ENCODE assay signal across 8 mouse cellular contexts in the genomic region with DNA sequence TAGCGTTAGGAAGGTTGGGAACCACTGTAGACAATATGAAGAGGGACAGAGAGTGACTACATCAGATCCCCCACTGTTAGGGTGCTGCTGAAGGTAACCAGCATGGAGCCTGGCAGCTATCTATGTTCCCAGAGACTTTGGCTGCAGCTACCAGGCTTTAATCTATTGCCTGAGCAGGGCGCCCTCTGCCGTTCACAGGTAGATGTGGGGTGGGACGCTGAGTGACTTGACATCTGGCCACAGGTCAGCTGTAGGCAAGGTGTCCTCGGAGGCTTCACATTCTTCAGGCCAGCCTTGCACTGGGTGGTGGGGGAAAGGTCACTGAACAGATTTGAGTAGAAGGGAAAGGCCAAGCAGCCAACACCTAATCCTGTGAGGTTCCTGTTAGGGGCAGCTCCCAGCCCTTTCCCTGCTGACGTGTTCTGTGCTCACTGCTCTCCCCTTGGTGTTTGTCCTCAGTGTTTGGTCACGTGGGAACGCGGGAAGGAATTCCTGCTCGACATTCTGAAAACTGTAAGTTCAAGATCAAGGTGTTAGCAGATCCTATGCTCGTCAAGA. TPM values are rescaled to one million over a fixed set of nuclear protein-coding genes. Genes with fewer than 3 reads are reported as not detected.
DNase-seq lines count a peak whose midpoint lies in the region; ATAC-seq and TF ChIP-seq lines count a peak whose summit lies in the region.

No protein-coding gene starts in this region.

- no peaks in the 10 kb centered on the region for H3K9me3 ChIP-seq in kidney, embryonic 14.5 days (ENCODE audit: control insufficient read depth, low read length)
- no peaks in the 10 kb centered on the region for H3K9me3 ChIP-seq in limb, embryonic 11.5 days (ENCODE audit: control insufficient read depth, low read length)

- H3K36me3 ChIP-seq in kidney, embryonic 14.5 days (ENCODE audit: control insufficient read depth, insufficient read depth, low read length), result no peaks in the 10 kb centered on the region
- no peaks in the 10 kb centered on the region for H3K36me3 ChIP-seq in limb, embryonic 11.5 days (ENCODE audit: control insufficient read depth, insufficient read depth, low read length)

- no peaks in the 10 kb centered on the region for H3K4me1 ChIP-seq in kidney, embryonic 14.5 days (ENCODE audit: control insufficient read depth, insufficient read depth, low read length)
- H3K4me1 ChIP-seq in embryonic fibroblast, embryonic 13.5 days (ENCODE audit: control insufficient read depth, insufficient read depth, low read length), result no peaks in the 10 kb centered on the region
- H3K4me1 ChIP-seq in limb, embryonic 11.5 days (ENCODE audit: control insufficient read depth, insufficient read depth, low read length), result no peaks in the 10 kb centered on the region

- ATAC-seq in kidney, embryonic 14.5 days (ENCODE audit: low FRiP score, low TSS enrichment), result no peak; the same call in 1 of the 2 replicates
- no peak for ATAC-seq in limb, embryonic 11.5 days (ENCODE audit: insufficient number of reproducible peaks, low FRiP score, low TSS enrichment, low read depth)

- H3K27me3 ChIP-seq in kidney, embryonic 14.5 days (ENCODE audit: control insufficient read depth, insufficient read depth, low read length), result peaks cover 15% of the 10 kb centered on the region
- H3K27me3 ChIP-seq in limb, embryonic 11.5 days (ENCODE audit: control insufficient read depth, insufficient read depth, low read length), result peaks cover 34% of the 10 kb centered on the region

- H3K4me3 ChIP-seq in kidney, embryonic 14.5 days (ENCODE audit: low read length), result no peak overlapping the region
- no peak overlapping the region for H3K4me3 ChIP-seq in embryonic fibroblast, embryonic 13.5 days (ENCODE audit: insufficient read depth, low read length)
- no peak overlapping the region for H3K4me3 ChIP-seq in limb, embryonic 11.5 days (ENCODE audit: low read depth, low read length)

- DNase-seq in kidney, adult 11 months, result peak; percentile 67
- peak; percentile 45 to 54 for DNase-seq in adrenal gland, postnatal 4 days (ENCODE audit: low spot score in 2 of 2)
- DNase-seq in kidney, adult 8-10 months, result peak; percentile 59 to 81
- peak; percentile 83 for DNase-seq in limb, embryonic 11.5 days (ENCODE audit: low spot score)
- peak; percentile 84 for DNase-seq in retina, embryonic 14.5 days (ENCODE audit: low spot score)
- DNase-seq in urinary bladder, postnatal 10 days (ENCODE audit: low spot score), result peak; percentile 32

- 22% methylated on average over 11 of the region's 11 CpGs for WGBS in kidney, embryonic 14.5 days
- 20% methylated on average over 11 of the region's 11 CpGs for WGBS in limb, embryonic 11.5 days

- no peak overlapping the region for H3K27ac ChIP-seq in kidney, embryonic 14.5 days (ENCODE audit: low read depth, low read length)
- no peak overlapping the region for H3K27ac ChIP-seq in embryonic fibroblast, embryonic 13.5 days (ENCODE audit: insufficient read depth, low read length)
- no peak overlapping the region for H3K27ac ChIP-seq in limb, embryonic 11.5 days (replicated peaks; ENCODE audit: low read depth, low read length)

- no peak overlapping the region for H3K4me2 ChIP-seq in kidney, embryonic 14.5 days (replicated peaks; ENCODE audit: low read depth, low read length)
- no peak overlapping the region for H3K4me2 ChIP-seq in limb, embryonic 11.5 days (ENCODE audit: low read depth, severe bottlenecking)

- no peak for TF ChIP-seq POLR2A in embryonic fibroblast, embryonic 13.5 days (IDR thresholded peaks at IDR 0.05; ENCODE audit: low read depth, low read length)

- no peak overlapping the region for H3K9ac ChIP-seq in kidney, embryonic 14.5 days (ENCODE audit: low read depth, low read length)
- H3K9ac ChIP-seq in limb, embryonic 11.5 days (ENCODE audit: low read length), result no peak overlapping the region

- TF ChIP-seq CTCF in embryonic fibroblast, embryonic 13.5 days (IDR thresholded peaks at IDR 0.05; ENCODE audit: borderline replicate concordance, insufficient read depth, low read length), result peak; percentile 77

RNA-seq across cellular contexts. Expression of a gene that starts 11.3 kb away (rescaled TPM):
- 0.69 and 0.97 TPM in 2 replicates for polyA plus RNA-seq in kidney, embryonic 14.5 days (2014; fragmentation: Nextera tagmentation; extraction: Ambion mirVana)
- total RNA-seq in adrenal gland, postnatal 4 days (2021), result not detected
- polyA plus RNA-seq in embryonic fibroblast, embryonic 13.5 days (2011; ENCODE audit: insufficient read length, low read depth, missing spikeins), result not detected in 2 replicates
- polyA plus RNA-seq in limb, embryonic 11.5 days (2014; fragmentation: Nextera tagmentation; extraction: Ambion mirVana), result not detected in 2 replicates

Comparison
In these comparisons a context has a peak if more than half of its experiments do, and no peak if none do; other contexts are left out.
1. DNase-seq: peak in every context shown above with its lines; median percentile 84 in retina, embryonic 14.5 days; 83 in limb, embryonic 11.5 days; 70 in kidney, adult 8-10 months; 67 in kidney, adult 11 months; 50 in adrenal gland, postnatal 4 days; 32 in urinary bladder, postnatal 10 days.